Mouse (Mus musculus) ovary, adult 10 weeks (tissue): Measurements from ENCODE around the gene Gm28845. TPM values are rescaled to one million over a fixed set of nuclear protein-coding genes. Genes with fewer than 3 reads are reported as not detected.

Experiments used
- polyA plus RNA-seq: library from polyadenylated mRNA; stranded (reverse); fragments of 350-450 nt; fragmentation: Illumina TruSeq; extraction: RNeasy Lipid Tissue Mini Kit (QIAGEN cat#74804); gene quantifications from one replicate; pipeline ENCODE4 v1.2.3, GENCODE M21; 2014

Gene Gm28845
- not detected for polyA plus RNA-seq

GRCm38 (mm10) chr1:65119438-65119837 lies at the start of gene Gm28845:
TSS of gene Gm28845 (minus strand) at chr1:65119558.

DNA sequence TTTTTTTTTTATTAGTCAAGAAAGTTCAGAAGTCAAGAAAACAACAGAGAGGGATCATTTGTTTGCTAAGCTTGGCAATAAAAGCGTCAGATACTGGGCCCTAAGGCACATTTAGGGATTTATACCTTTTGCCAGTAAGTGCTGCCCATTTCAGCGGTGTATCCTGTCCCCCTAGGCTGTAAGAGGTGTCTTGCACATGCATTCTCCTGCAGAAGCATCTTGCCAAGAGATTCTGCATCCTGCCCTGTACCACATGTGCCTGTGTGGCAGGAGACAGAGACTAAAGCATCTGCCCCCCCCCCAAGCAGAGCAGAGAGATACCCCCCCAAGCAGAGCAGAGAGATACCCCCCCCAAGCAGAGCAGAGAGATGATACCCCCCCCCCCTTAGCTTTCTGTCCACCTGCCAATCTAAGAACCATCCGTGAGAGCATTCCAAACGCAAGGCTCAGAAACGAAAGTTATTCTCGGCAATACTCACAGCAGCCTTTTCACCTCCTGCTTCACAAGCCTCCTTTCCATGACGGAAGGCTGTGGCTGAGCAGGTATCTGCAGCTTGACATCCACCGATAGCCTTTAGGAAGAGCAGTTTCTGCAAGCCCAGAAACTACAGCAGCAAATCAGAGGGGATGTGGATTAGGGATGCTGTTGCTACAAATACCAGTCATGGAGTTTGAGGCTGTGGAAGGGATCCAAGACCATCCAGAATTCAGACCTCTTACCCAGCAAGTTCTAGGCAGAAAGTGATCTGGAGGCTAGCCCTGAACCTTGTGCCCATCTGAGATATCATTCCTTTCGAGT lies 3.4 kb upstream of the Gm28845 start, which contains the start of gene D630023F18Rik:
Gene D630023F18Rik, minus strand, starts transcription at position 641 of the 799 bp plus-strand sequence.

GRCm38 (mm10) chr1:65103273-65103672 lies 16.1 kb downstream of the Gm28845 start, which contains the start of gene Cryga:
TSS of gene Cryga (minus strand) at chr1:65103373.

GRCm38 (mm10) chr1:65082188-65082587 lies 37.2 kb downstream of the Gm28845 start, which contains the start of gene Crygb:
TSS of gene Crygb (minus strand) at chr1:65082288.

GRCm38 (mm10) chr1:65073589-65073988 lies 45.8 kb downstream of the Gm28845 start, which contains the start of gene Crygc:
TSS of gene Crygc (minus strand) at chr1:65073689.

DNA sequence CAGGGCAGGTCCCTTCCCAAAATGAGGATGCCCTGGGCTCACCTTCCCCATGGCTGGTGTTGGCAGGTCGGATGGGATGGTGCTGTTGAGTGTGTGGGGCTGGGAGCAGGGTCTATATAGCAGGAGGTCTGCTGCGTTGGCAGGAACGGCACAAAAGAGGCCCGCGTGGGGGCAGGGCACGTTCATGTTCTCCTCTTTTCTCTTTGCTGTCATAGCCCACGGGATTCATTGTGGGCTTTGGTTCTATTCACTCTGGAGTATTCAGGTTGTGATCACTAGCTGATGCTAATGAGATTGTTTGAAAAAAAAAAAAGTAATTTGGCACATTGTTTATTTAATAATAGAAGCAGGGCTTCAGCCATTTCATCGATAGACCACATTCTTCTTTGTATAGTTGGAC lies 56.0 kb downstream of the Gm28845 start, which contains the start of gene Crygd:
Gene Crygd, minus strand, starts transcription at position 101 of the 400 bp plus-strand sequence.

DNA sequence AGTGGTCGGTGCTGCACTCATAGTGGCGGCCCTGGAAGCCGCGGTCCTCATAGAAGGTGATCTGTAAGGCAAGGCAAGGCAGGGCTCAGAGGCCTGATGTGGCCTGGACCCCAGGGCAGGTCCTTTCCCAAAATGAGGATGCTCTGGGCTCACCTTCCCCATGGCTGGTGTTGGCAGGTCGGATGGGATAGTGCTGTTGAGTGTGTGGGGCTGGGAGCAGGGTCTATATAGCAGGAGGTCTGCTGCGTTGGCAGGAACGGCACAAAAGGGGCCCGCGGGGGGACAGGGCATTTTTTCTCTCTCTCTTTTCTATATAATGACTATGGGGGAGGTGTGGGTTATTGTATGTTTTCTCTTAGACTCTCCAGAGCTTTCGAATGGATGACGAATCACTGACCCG lies 68.4 kb downstream of the Gm28845 start, which contains the start of gene Cryge:
Gene Cryge, minus strand, starts transcription at position 198 of the 400 bp plus-strand sequence.

Other genes starting within 250 kb of the Gm28845 start
- gene Plekhm3, start 162.7 kb downstream of the Gm28845 start, polyA plus RNA-seq = 6.0 TPM
- gene Akr1cl, start 86.8 kb downstream of the Gm28845 start, polyA plus RNA-seq = 3,153 TPM
- gene Cryge, start 68.4 kb downstream of the Gm28845 start, polyA plus RNA-seq = not detected
- gene Crygd, start 56.1 kb downstream of the Gm28845 start, polyA plus RNA-seq = not detected
- gene Crygc, start 45.9 kb downstream of the Gm28845 start, polyA plus RNA-seq = not detected
- 1.2 TPM for gene Crygb, start 37.3 kb downstream of the Gm28845 start, polyA plus RNA-seq
- not detected for gene Cryga, start 16.2 kb downstream of the Gm28845 start, polyA plus RNA-seq
- 7.6 TPM for gene D630023F18Rik, start 3.7 kb upstream of the Gm28845 start, polyA plus RNA-seq
- 911 TPM for gene Idh1, start 66.9 kb upstream of the Gm28845 start, polyA plus RNA-seq
- 23.3 TPM for gene Pikfyve, start 67.1 kb upstream of the Gm28845 start, polyA plus RNA-seq
- not detected for gene Pth2r, start 162.5 kb upstream of the Gm28845 start, polyA plus RNA-seq